Mouse (Mus musculus) heart, embryonic 13.5 days (tissue): ENCODE results near the gene Ceacam19. TPM values are rescaled to one million over a fixed set of nuclear protein-coding genes. Genes with fewer than 3 reads are reported as not detected.

Experiments used
- ATAC-seq: fragments of 200-750 bp; cut with Nextera tagmentation; 2 replicates; pipeline ENCODE4 v1.8.0; 2017; ENCODE audit warnings: moderate TSS enrichment; ENCODE audit not compliant: insufficient number of reproducible peaks, low FRiP score, low TSS enrichment; ENCODE audit errors: extremely low read depth
- H3K27ac ChIP-seq: fragments of 300-500 bp; sonication (generic); replicated peaks from 2 replicates; pipeline ENCODE4 v1.5.1; 2015; ENCODE audit warnings: moderate library complexity, mild to moderate bottlenecking, inconsistent platforms
- H3K27me3 ChIP-seq: fragments of 300-500 bp; sonication (generic); replicated peaks from 2 replicates; pipeline ENCODE4 v1.6.1; 2015; ENCODE audit warnings: mild to moderate bottlenecking, inconsistent platforms
- H3K36me3 ChIP-seq: fragments of 300-500 bp; sonication (generic); 2 replicates; pipeline ENCODE4 v1.6.1; 2015; ENCODE audit warnings: mild to moderate bottlenecking, inconsistent platforms
- H3K4me1 ChIP-seq: fragments of 300-500 bp; sonication (generic); 2 replicates; pipeline ENCODE4 v1.6.1; 2015; ENCODE audit warnings: inconsistent platforms
- H3K4me2 ChIP-seq: fragments of 300-500 bp; sonication (generic); 2 replicates; pipeline ENCODE4 v1.6.1; 2015; ENCODE audit warnings: inconsistent platforms, mild to moderate bottlenecking, moderate library complexity
- H3K4me3 ChIP-seq: fragments of 300-500 bp; sonication (generic); 2 replicates; pipeline ENCODE4 v1.5.1; 2015; ENCODE audit warnings: moderate library complexity, mild to moderate bottlenecking, inconsistent platforms
- H3K9ac ChIP-seq: fragments of 300-500 bp; sonication (generic); 2 replicates; pipeline ENCODE4 v1.6.1; 2015; ENCODE audit warnings: inconsistent platforms, mild to moderate bottlenecking, moderate library complexity
- H3K9me3 ChIP-seq: fragments of 300-500 bp; sonication (generic); 2 replicates; pipeline ENCODE4 v1.6.1; 2016; ENCODE audit warnings: inconsistent platforms
- WGBS: fragments of 180-500 bp; shearing (Covaris S2); methylation state at CpG from one replicate; pipeline ENCODE4 v1.1.7; 2015; ENCODE audit warnings: mixed read lengths; 5-methylcytosine and 5-hydroxymethylcytosine counted together
- polyA plus RNA-seq: library from polyadenylated mRNA; unstranded; fragments of >200 nt; fragmentation: Nextera tagmentation; extraction: Ambion mirVana; gene quantifications from 2 replicates; pipeline ENCODE4 v1.2.1, GENCODE M21; 2015

Gene Ceacam19
- polyA plus RNA-seq, 1 experiment from 2014 or later, result not detected

DNA sequence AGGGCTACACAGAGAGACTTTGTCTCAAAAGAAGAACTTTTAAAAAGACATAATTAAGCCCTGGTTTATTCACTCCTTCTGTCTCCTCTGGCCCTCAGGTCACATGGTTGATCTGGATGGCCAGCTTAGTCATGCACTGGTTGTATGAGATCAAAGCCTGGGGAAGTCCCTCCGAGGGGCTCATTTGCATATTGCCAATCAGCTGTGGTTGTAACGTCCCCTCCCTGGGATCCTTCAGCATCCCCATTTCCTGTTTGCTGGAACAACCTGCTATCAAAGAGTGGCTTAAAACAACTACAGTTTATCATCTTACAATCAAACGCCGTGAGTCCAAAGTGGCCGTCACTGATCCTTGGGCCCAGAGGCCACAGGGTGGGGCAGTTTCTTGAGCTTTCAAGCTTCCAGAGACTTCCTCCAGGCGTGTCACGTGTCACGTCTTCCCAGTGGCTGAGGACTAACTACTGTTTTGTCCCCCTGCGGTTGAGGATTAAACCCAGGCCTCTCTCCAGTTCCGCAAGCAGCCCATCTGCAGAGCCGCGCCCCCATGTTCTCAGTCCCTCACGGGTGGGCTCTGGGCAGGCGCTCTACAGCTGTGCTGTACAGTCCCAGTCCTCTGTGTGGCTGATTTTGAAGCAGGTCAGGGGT is 10.9 kb downstream of the Ceacam19 start:
- ATAC-seq, result no peak; the same call in 1 of the 2 replicates
- Histone ChIP-seq H3K4me1 (peaks cover 1% of the 10 kb centered on the region; the same call in 1 of the 2 replicates), H3K27ac (no peak overlapping the region), H3K27me3 (no peaks in the 10 kb centered on the region), H3K9ac (no peak overlapping the region), H3K9me3 (no peaks in the 10 kb centered on the region), H3K36me3 (no peaks in the 10 kb centered on the region), H3K4me2 (no peak overlapping the region), H3K4me3 (no peak overlapping the region)
- WGBS, result 40% methylated on average over 14 of the region's 14 CpGs

DNA sequence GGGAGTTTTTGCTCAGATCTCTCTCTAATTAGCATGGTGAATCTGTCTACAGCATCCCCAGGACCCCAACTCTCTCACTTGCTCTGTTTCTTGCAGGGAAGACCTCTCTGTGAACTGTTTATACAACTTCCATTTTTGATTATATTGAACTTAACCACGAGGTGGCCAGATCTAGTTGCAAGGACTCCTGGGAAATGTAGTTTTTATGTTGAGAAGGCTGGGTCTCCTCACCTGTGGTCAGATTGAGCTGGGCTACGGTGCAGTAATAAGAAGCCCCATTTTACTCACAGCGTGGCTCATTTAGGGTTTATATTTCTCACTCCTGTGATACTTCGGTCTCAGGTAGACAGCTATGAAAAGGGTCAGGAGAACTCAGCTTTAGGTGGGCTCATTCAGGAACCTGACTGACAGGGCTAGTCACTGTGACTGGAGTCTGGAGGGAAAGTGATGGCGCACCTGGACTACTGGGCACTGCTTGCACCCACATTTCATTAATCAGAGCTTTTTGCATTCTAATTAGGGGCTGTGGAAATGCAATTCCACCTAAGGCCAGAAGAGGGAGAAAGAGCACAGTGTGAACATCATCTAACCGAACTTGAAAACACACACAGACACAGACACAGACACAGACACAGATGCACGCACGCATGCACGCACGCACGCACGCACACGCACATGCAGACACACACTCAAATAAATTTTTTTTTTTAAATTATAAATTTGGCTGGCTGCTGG is 11.7 kb downstream of the Ceacam19 start:
- Histone ChIP-seq H3K9me3 (no peaks in the 10 kb centered on the region), H3K4me3 (no peak overlapping the region), H3K27me3 (no peaks in the 10 kb centered on the region), H3K4me2 (no peak overlapping the region), H3K9ac (no peak overlapping the region), H3K27ac (no peak overlapping the region), H3K36me3 (no peaks in the 10 kb centered on the region), H3K4me1 (peaks cover 8% of the 10 kb centered on the region)
- 42% methylated on average over 13 of the region's 13 CpGs for WGBS
- no peak for ATAC-seq

DNA sequence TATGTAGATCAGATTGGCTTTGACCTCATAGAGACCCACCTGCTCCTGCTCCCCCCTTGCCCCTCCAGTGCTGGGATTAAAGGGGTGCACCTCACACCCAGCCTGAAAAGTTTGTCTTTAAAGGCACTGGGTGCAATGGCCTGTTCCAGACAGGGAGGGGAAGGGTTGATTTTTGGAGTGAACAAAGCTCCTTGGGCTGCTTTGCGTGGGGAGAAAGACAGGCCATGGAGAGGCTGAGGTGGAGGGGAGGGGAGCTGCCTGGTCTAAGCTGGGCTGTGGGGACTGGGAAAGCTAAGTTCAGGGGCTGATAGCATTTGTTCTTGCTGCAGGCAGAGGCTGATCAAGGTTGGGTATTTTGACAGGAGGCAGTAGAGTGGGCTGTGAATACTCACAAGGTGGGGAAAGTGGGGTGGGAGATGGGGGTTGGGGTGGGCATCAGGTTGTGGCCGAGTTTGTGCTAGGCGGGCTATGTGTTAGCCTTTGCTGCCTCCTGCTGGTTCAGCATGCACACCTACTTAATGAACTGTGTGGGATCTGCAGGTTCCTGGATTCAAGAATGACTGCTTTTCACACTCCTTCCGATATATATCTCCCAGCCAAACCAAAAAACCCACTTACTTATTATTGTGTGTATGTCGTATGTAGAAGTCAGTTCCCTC is 15.7 kb downstream of the Ceacam19 start:
- WGBS, result 37% methylated on average over 5 of the region's 5 CpGs
- no peaks in the 10 kb centered on the region for H3K27me3 ChIP-seq
- H3K4me1 ChIP-seq, result peaks cover 12% of the 10 kb centered on the region
- H3K36me3 ChIP-seq, result no peaks in the 10 kb centered on the region
- H3K4me2 ChIP-seq, result no peak overlapping the region
- no peak overlapping the region for H3K9ac ChIP-seq
- no peak for ATAC-seq
- H3K27ac ChIP-seq, result no peak overlapping the region
- H3K9me3 ChIP-seq, result no peaks in the 10 kb centered on the region
- H3K4me3 ChIP-seq, result no peak overlapping the region

DNA sequence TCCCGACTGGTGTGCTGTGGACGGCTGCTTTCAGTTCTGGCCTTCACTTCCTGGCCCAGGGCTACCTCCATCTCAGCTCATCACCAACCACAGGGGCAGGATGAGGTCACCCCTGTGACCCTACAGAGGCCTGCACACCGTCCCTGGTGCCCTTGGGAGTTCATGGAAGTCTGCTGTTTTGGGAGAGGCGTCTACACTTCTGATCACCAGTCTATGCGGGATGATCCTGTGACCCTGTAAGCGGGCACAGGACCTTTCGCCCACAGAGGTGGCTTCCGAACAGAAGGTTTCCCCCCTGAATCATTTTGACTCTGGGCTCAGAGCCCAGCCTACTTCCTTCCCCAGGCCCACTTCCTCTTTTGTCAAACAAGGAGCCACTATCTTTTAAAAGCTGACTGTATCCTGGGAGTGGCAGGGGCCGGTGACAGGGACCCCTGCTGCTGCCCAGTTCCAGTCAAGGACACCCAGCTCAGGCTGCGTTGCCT is 16.6 kb downstream of the Ceacam19 start:
- Histone ChIP-seq H3K9me3 (no peaks in the 10 kb centered on the region), H3K4me2 (no peak overlapping the region), H3K9ac (no peak overlapping the region), H3K27me3 (no peaks in the 10 kb centered on the region), H3K4me3 (no peak overlapping the region), H3K4me1 (peaks cover 12% of the 10 kb centered on the region), H3K27ac (0 out of 2 replicates have a peak overlapping the region, but pooled peaks have one; percentile 8), H3K36me3 (no peaks in the 10 kb centered on the region)
- ATAC-seq, result no peak
- 52% methylated on average over 10 of the region's 10 CpGs for WGBS

DNA sequence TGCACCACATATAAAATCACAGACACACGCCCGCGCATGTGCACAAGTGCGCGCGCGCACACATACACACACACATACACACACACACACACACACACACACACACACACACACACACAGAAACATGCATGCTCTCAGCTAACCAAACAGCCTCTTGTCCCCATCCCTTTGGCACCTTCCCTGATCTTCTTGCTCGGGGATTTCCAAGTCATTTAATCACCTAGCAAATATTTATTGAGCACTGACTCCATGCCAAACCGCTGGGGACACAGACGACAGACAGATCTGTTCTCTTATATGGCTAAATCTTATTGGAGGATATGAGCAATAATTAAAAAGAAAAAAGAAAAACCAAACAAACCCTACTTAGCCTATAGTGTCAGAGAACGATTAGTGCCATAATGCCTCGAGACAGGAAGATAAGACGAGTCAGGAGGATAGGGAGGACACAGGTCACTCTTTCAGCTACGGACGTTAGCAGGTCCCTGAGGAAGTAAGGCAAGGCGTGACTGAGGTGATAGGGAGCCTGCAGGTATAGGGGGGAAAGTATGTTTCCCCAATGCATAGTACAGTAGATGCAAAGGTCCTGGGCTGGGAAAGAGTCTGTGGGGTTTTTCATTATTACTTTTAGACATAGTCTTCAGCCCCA is 19.9 kb downstream of the Ceacam19 start:
- Histone ChIP-seq H3K4me2 (no peak overlapping the region), H3K27ac (no peak overlapping the region), H3K9ac (no peak overlapping the region), H3K4me3 (no peak overlapping the region), H3K4me1 (peaks cover 12% of the 10 kb centered on the region), H3K9me3 (no peaks in the 10 kb centered on the region), H3K27me3 (no peaks in the 10 kb centered on the region), H3K36me3 (no peaks in the 10 kb centered on the region)
- no peak for ATAC-seq
- WGBS, result 79% methylated on average over 16 of the region's 16 CpGs

DNA sequence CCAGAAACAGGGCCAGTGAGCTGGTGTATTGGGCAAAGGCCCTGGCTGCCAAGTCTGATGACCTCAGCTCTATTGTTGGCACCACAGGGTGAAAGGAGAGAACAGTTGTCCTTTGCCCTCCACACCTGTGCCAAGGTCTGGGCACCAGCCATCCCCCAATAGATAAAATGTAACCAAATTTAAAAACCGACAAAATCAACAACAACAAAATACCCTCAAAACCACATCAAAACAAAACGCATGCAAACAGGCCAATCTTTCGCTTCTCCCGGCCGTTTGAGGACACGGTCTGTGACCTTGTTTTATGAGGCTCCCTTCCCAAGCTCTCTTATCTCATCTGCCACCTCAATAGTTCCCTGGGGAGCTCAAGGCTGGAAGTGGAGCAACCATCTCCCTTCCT is 21.3 kb downstream of the Ceacam19 start:
- WGBS, result 57% methylated on average over 6 of the region's 6 CpGs
- Histone ChIP-seq H3K27me3 (no peaks in the 10 kb centered on the region), H3K4me3 (no peak overlapping the region), H3K4me1 (peaks cover 8% of the 10 kb centered on the region), H3K9me3 (no peaks in the 10 kb centered on the region), H3K9ac (no peak overlapping the region), H3K27ac (no peak overlapping the region), H3K36me3 (no peaks in the 10 kb centered on the region), H3K4me2 (no peak overlapping the region)
- no peak for ATAC-seq

DNA sequence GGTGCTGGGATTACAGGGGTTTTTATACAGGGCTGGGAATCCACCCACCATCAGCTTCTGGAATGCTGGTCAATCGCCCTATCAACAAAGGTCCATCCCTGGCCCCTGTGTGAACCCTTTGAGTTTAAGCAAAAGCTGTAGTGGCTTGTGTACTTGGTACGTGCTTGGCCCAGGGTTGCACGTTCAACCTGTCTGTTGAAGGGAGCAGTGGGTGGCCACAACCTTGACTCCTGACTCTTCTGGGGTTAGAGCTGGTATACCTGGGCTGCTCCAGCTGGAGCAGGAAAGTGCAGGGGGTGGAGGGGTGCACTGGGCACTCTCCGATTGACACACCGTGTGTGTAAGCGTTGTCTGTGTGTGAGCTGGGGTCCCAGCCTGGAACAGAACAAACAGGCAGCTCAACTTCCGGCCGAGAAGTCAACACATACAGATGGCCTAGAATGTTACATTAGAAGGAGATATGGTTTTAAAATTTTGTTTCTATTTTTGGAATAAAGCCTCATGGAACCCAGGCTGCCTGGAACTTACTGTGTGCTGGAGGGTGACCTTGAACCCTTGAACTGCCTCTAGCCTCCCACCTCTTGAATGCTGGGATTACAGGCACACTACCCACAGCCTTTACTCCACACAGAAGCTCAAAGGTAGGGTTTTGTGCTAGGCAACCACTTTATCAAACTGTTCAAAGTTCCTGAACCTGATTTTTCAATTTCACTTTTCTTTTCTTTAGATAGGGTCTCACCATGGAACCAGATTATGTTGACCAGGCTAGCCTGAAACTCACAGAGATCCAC is 22.3 kb downstream of the Ceacam19 start:
- Histone ChIP-seq H3K4me1 (no peaks in the 10 kb centered on the region; the same call in 1 of the 2 replicates), H3K4me2 (no peak overlapping the region), H3K4me3 (no peak overlapping the region), H3K27me3 (no peaks in the 10 kb centered on the region), H3K9ac (no peak overlapping the region), H3K36me3 (no peaks in the 10 kb centered on the region), H3K27ac (no peak overlapping the region), H3K9me3 (no peaks in the 10 kb centered on the region)
- WGBS, result 67% methylated on average over 8 of the region's 8 CpGs
- ATAC-seq, result no peak

DNA sequence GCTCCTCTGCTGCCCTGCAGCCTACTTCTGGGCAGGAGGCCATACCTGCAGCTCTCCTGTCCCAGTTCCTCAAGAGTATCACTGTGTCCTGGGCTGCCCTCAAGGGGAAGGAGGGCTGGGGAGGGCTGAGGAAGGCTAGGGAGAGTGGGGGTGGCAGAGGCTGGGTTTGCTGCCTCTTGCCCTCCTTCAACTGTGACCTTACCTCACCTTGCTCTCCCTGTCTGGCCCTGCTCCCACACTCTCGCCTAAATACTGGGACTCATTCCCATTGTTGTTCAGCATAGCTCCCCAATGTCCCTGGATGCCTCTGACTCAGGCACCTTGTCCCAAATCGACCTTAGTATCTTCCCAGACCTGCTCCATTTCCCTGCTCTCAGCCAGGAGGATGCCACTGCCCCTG is 23.5 kb downstream of the Ceacam19 start:
- Histone ChIP-seq H3K27me3 (no peaks in the 10 kb centered on the region), H3K4me1 (no peaks in the 10 kb centered on the region; the same call in 1 of the 2 replicates), H3K4me3 (no peak overlapping the region), H3K9me3 (no peaks in the 10 kb centered on the region), H3K36me3 (no peaks in the 10 kb centered on the region), H3K4me2 (no peak overlapping the region), H3K9ac (no peak overlapping the region), H3K27ac (no peak overlapping the region)
- 21% methylated on average over 2 of the region's 2 CpGs for WGBS
- peak; percentile 7; the same call in 1 of the 2 replicates for ATAC-seq

DNA sequence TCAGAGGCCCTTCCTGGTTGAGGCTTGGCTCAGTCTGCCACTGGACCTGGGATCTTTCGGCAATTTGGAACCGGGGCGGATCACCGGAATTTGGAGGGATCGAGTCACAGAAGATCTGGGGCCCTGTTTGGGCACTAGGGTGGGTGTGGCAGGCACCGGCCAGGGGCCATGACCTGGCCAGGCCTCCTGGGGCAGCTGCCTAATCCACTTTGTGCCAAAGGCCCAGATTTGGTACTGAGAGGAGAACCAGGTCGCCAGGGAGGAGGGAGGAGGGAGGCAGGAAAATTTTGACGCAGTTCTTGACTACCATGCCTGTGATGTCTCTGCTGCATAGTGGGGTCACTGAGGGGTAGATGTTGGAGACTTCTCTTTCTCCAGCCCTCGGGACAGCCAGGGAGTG is 26.6 kb downstream of the Ceacam19 start, which contains the start of gene Ceacam16:
TSS of gene Ceacam16 (minus strand) at position 101 of the 400 bp plus-strand sequence.
- Histone ChIP-seq H3K9me3 (no peaks in the 10 kb centered on the region), H3K9ac (no peak within 1 kb of the TSS), H3K4me2 (no peak within 1 kb of the TSS), H3K4me1 (no peaks in the 10 kb centered on the region), H3K27ac (no peak within 1 kb of the TSS), H3K36me3 (no peaks in the 10 kb centered on the region), H3K4me3 (no peak within 1 kb of the TSS), H3K27me3 (peaks cover 17% of the 10 kb centered on the region)
- WGBS, result 70% methylated on average over 9 of the region's 9 CpGs
- no peak for ATAC-seq

DNA sequence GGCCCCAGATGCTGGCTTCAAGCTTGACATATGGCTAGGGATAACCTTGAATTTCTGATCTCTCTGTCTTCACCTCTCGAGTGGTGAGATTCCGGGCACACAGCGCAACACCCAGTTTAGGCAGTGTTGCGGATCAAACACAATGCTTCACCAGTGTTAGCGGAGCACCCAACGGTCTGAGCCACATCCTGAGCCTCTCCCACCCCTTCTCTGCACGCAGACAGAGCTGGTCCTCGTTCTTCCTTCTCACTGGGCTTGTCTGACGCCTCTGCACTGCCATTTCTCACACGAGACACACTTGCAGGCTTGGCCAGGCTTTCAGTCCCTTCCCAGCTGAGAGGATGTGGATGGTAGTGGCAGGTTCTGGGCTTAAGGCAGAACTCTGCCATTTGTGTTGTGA is 28.0 kb downstream of the Ceacam19 start:
- no peak overlapping the region for H3K9ac ChIP-seq
- no peak overlapping the region for H3K4me2 ChIP-seq
- H3K27me3 ChIP-seq, result peaks cover 25% of the 10 kb centered on the region
- no peak overlapping the region for H3K4me3 ChIP-seq
- H3K27ac ChIP-seq, result no peak overlapping the region
- no peaks in the 10 kb centered on the region for H3K4me1 ChIP-seq
- no peaks in the 10 kb centered on the region for H3K36me3 ChIP-seq
- WGBS, result 58% methylated on average over 10 of the region's 10 CpGs
- no peaks in the 10 kb centered on the region for H3K9me3 ChIP-seq
- no peak for ATAC-seq
